Mouse (Mus musculus): ENCODE data around the gene Yeats4.

- TF ChIP-seq CTCF (IDR thresholded peaks at IDR 0.05; ENCODE audit: borderline replicate concordance, control insufficient read depth, extremely low read depth, insufficient read depth, low read length, poor library complexity) (no peak), POLR2A (IDR thresholded peaks at IDR 0.05; ENCODE audit: control insufficient read depth, extremely low read depth, insufficient read depth, low read length, poor library complexity) (no peak)
Observed at GRCm38 (mm10) chr10:117199701-117200100, 24.6 kb downstream of the Yeats4 start.

Measured in thymus, adult 2 months (tissue).